Mouse (Mus musculus) limb, embryonic 13.5 days (tissue): ENCODE measurements around the gene Lpcat3. TPM values are rescaled to one million over a fixed set of nuclear protein-coding genes. Genes with fewer than 3 reads are reported as not detected.
A peak's percentile ranks its signal among the peaks of the same experiment; 100 is the strongest.

ENCODE experiments used
- ATAC-seq: fragments of 200-750 bp; cut with Nextera tagmentation; 2 replicates; pipeline ENCODE4 v1.8.0; 2017; ENCODE audit warnings: low read depth, moderate number of reproducible peaks, moderate TSS enrichment; ENCODE audit not compliant: low FRiP score
- H3K27ac ChIP-seq: fragments of 300-500 bp; sonication (generic); 2 replicates; pipeline ENCODE4 v1.5.1; 2015; ENCODE audit warnings: inconsistent platforms, mild to moderate bottlenecking, moderate library complexity
- H3K27me3 ChIP-seq: fragments of 300-500 bp; sonication (generic); 2 replicates; pipeline ENCODE4 v1.6.1; 2015; ENCODE audit warnings: mild to moderate bottlenecking, inconsistent platforms
- H3K36me3 ChIP-seq: fragments of 300-500 bp; sonication (generic); 2 replicates; pipeline ENCODE4 v1.6.1; 2015; ENCODE audit warnings: inconsistent platforms, mild to moderate bottlenecking, moderate library complexity
- H3K4me1 ChIP-seq: fragments of 300-500 bp; sonication (generic); 2 replicates; pipeline ENCODE4 v1.6.1; 2015; ENCODE audit warnings: inconsistent platforms
- H3K4me2 ChIP-seq: fragments of 300-500 bp; sonication (generic); replicated peaks from 2 replicates; pipeline ENCODE4 v1.6.1; 2015; ENCODE audit warnings: inconsistent platforms, mild to moderate bottlenecking, moderate library complexity
- H3K4me3 ChIP-seq: fragments of 300-500 bp; sonication (generic); 2 replicates; pipeline ENCODE4 v1.5.1; 2015; ENCODE audit warnings: moderate library complexity, mild to moderate bottlenecking, inconsistent platforms
- H3K9ac ChIP-seq: fragments of 300-500 bp; sonication (generic); 2 replicates; pipeline ENCODE4 v1.6.1; 2015; ENCODE audit warnings: mild to moderate bottlenecking, inconsistent platforms
- H3K9me3 ChIP-seq: fragments of 300-500 bp; sonication (generic); 2 replicates; pipeline ENCODE4 v1.6.1; 2016; ENCODE audit warnings: inconsistent platforms
- WGBS: fragments of 180-500 bp; shearing (Covaris S2); methylation state at CpG from one replicate; pipeline ENCODE4 v1.1.7; 2015; 5-methylcytosine and 5-hydroxymethylcytosine counted together
- microRNA counts: library from miRNA; unstranded; fragments of <30 nt; microRNA quantifications from one replicate; lab custom pipeline; 2016
- microRNA-seq: library from miRNA; unstranded; fragments of <30 nt; microRNA quantifications from one replicate; pipeline ENCODE4, GENCODE M21; 2016
- polyA plus RNA-seq: library from polyadenylated mRNA; unstranded; fragments of >200 nt; fragmentation: Nextera tagmentation; extraction: Ambion mirVana; gene quantifications from 2 replicates; pipeline ENCODE4 v1.2.1, GENCODE M21; 2015

Lpcat3 gene
- polyA plus RNA-seq, 1 experiment from 2014 or later = 57.0 TPM

GRCm38 (mm10) chr6:124744755-124745321 is 82.0 kb downstream of the Lpcat3 start:
- H3K9me3 ChIP-seq = no peaks in the 10 kb centered on the region
- ATAC-seq = no peak
- peak overlapping the region; percentile 94 for H3K4me2 ChIP-seq
- 70% methylated on average over 26 of the region's 26 CpGs for WGBS
- peak overlapping the region; percentile 66 for H3K9ac ChIP-seq
- H3K27me3 ChIP-seq = no peaks in the 10 kb centered on the region
- H3K27ac ChIP-seq = peak overlapping the region; percentile 74; the same call in 1 of the 2 replicates
- peaks cover 64% of the 10 kb centered on the region for H3K36me3 ChIP-seq
- peaks cover 37% of the 10 kb centered on the region for H3K4me1 ChIP-seq
- H3K4me3 ChIP-seq = peak overlapping the region; percentile 54

- WGBS = under 1% methylated on average over 77 of the region's 85 CpGs
- peak overlapping the region; percentile 54 for H3K4me3 ChIP-seq
- H3K4me1 ChIP-seq = peaks cover 33% of the 10 kb centered on the region
- no peaks in the 10 kb centered on the region for H3K27me3 ChIP-seq
- H3K9me3 ChIP-seq = no peaks in the 10 kb centered on the region
- peak overlapping the region; percentile 88 for H3K27ac ChIP-seq
- peaks cover 67% of the 10 kb centered on the region for H3K36me3 ChIP-seq
- peak overlapping the region; percentile 84 for H3K9ac ChIP-seq
- peak; percentile 77 for ATAC-seq
- H3K4me2 ChIP-seq = peak overlapping the region; percentile 94
Observed at GRCm38 (mm10) chr6:124745490-124746295, 82.9 kb downstream of the Lpcat3 start.

GRCm38 (mm10) chr6:124746296-124746605 is 83.4 kb downstream of the Lpcat3 start:
- Histone ChIP-seq H3K27ac (peak overlapping the region; percentile 88), H3K9me3 (no peaks in the 10 kb centered on the region), H3K9ac (peak overlapping the region; percentile 84), H3K4me2 (peak overlapping the region; percentile 94), H3K27me3 (no peaks in the 10 kb centered on the region), H3K4me3 (peak overlapping the region; percentile 54), H3K4me1 (peaks cover 33% of the 10 kb centered on the region), H3K36me3 (peaks cover 67% of the 10 kb centered on the region)
- ATAC-seq = peak; percentile 4; the same call in 1 of the 2 replicates
- WGBS = 16% methylated on average over 8 of the region's 8 CpGs

- Histone ChIP-seq H3K27me3 (no peaks in the 10 kb centered on the region), H3K4me3 (peak overlapping the region; percentile 54), H3K27ac (no peak overlapping the region; the same call in 1 of the 2 replicates), H3K4me2 (peak overlapping the region; percentile 94), H3K9ac (peak overlapping the region; percentile 84; the same call in 1 of the 2 replicates), H3K9me3 (no peaks in the 10 kb centered on the region), H3K4me1 (peaks cover 28% of the 10 kb centered on the region), H3K36me3 (peaks cover 67% of the 10 kb centered on the region)
- WGBS = 90% methylated on average over 7 of the region's 7 CpGs
- no peak for ATAC-seq
Observed at GRCm38 (mm10) chr6:124746654-124747632, 84.1 kb downstream of the Lpcat3 start.

GRCm38 (mm10) chr6:124750405-124750804 is 87.6 kb downstream of the Lpcat3 start:
- Histone ChIP-seq H3K4me2 (no peak overlapping the region), H3K9me3 (no peaks in the 10 kb centered on the region), H3K9ac (no peak overlapping the region), H3K36me3 (peaks cover 52% of the 10 kb centered on the region), H3K27me3 (no peaks in the 10 kb centered on the region), H3K4me3 (no peak overlapping the region), H3K27ac (no peak overlapping the region), H3K4me1 (peaks cover 40% of the 10 kb centered on the region)
- no peak for ATAC-seq
- 86% methylated on average over 8 of the region's 8 CpGs for WGBS

- H3K9ac ChIP-seq = no peak overlapping the region
- peaks cover 26% of the 10 kb centered on the region for H3K36me3 ChIP-seq
- H3K27me3 ChIP-seq = no peaks in the 10 kb centered on the region
- WGBS = 79% methylated on average over 2 of the region's 2 CpGs
- H3K4me3 ChIP-seq = no peak overlapping the region
- no peak for ATAC-seq
- H3K9me3 ChIP-seq = no peaks in the 10 kb centered on the region
- H3K4me1 ChIP-seq = peaks cover 43% of the 10 kb centered on the region
- peak overlapping the region; percentile 90; the same call in 1 of the 2 replicates for H3K4me2 ChIP-seq
- no peak overlapping the region for H3K27ac ChIP-seq
Observed at GRCm38 (mm10) chr6:124753861-124754260, 91.0 kb downstream of the Lpcat3 start.

MicroRNA genes within 50 kb of the gene (microRNA counts, 519-probe panel; counts per million panel counts)
- microRNA mmu-miR-141 (lab: Ali Mortazavi, UCI) (2,562 counts per million, percentile 37 among the panel's probes with 10 or more counts), microRNA mmu-miR-200c (lab: Ali Mortazavi, UCI) (3,414 counts per million, percentile 60 among the panel's probes with 10 or more counts)

Small RNAs within 50 kb of the gene (microRNA-seq; reads per million reads assigned to microRNA genes)
- 263 reads per million, percentile 64 among the genes with 10 or more reads in this experiment for gene Mir141
- gene Mir200c = 1,690 reads per million, percentile 80 among the genes with 10 or more reads in this experiment

Other genes starting within 250 kb of the Lpcat3 start
- 50.4 and 54.5 TPM in 2 replicates for gene Pex5, start 248.0 kb upstream of the Lpcat3 start, polyA plus RNA-seq
- 12.8 and 12.9 TPM in 2 replicates for gene Clstn3, start 198.2 kb upstream of the Lpcat3 start, polyA plus RNA-seq
- 0.60 and 0.72 TPM in 2 replicates for gene C1rl, start 169.9 kb upstream of the Lpcat3 start, polyA plus RNA-seq
- gene C1ra, start 150.6 kb upstream of the Lpcat3 start, polyA plus RNA-seq = 0.80 and 1.3 TPM in 2 replicates
- 1.8 and 1.9 TPM in 2 replicates for gene C1s1, start 120.7 kb upstream of the Lpcat3 start, polyA plus RNA-seq
- not detected in 2 replicates for gene C1rb, start 92.7 kb upstream of the Lpcat3 start, polyA plus RNA-seq
- 0.24 TPM in 1 of 2 replicates, not detected in the other for gene C1s2, start 26.9 kb upstream of the Lpcat3 start, polyA plus RNA-seq
- gene Emg1, start 49.2 kb downstream of the Lpcat3 start, polyA plus RNA-seq = 190 and 201 TPM in 2 replicates
- 324 and 325 TPM in 2 replicates for gene Phb2, start 49.3 kb downstream of the Lpcat3 start, polyA plus RNA-seq
- 9.0 and 10.9 TPM in 2 replicates for gene Ptpn6, start 75.7 kb downstream of the Lpcat3 start, polyA plus RNA-seq
- gene Grcc10, start 78.3 kb downstream of the Lpcat3 start, polyA plus RNA-seq = 480 and 513 TPM in 2 replicates
- gene Gm45234, start 93.0 kb downstream of the Lpcat3 start, polyA plus RNA-seq = 0.11 TPM in 1 of 2 replicates, not detected in the other
- 19.6 and 20.0 TPM in 2 replicates for gene Atn1, start 93.5 kb downstream of the Lpcat3 start, polyA plus RNA-seq
- 7.2 and 7.7 TPM in 2 replicates for gene Eno2, start 106.6 kb downstream of the Lpcat3 start, polyA plus RNA-seq
- gene Lrrc23, start 116.7 kb downstream of the Lpcat3 start, polyA plus RNA-seq = 0.59 and 0.86 TPM in 2 replicates
- gene Spsb2, start 145.6 kb downstream of the Lpcat3 start, polyA plus RNA-seq = 10.4 and 12.3 TPM in 2 replicates
- gene Tpi1, start 151.3 kb downstream of the Lpcat3 start, polyA plus RNA-seq = 782 and 803 TPM in 2 replicates
- gene Usp5, start 166.5 kb downstream of the Lpcat3 start, polyA plus RNA-seq = 165 and 177 TPM in 2 replicates
- 166 and 172 TPM in 2 replicates for gene Cdca3, start 166.5 kb downstream of the Lpcat3 start, polyA plus RNA-seq
- gene Gnb3, start 177.2 kb downstream of the Lpcat3 start, polyA plus RNA-seq = 1.0 and 1.3 TPM in 2 replicates
- 60.4 and 61.2 TPM in 2 replicates for gene P3h3, start 194.7 kb downstream of the Lpcat3 start, polyA plus RNA-seq
- 2.9 and 3.5 TPM in 2 replicates for gene Gpr162, start 201.0 kb downstream of the Lpcat3 start, polyA plus RNA-seq
- 0.04 and 0.15 TPM in 2 replicates for gene Cd4, start 225.2 kb downstream of the Lpcat3 start, polyA plus RNA-seq
- gene Lag3, start 248.7 kb downstream of the Lpcat3 start, polyA plus RNA-seq = 1.7 and 3.1 TPM in 2 replicates